Mouse (Mus musculus) regulatory T cell (primary cell): ENCODE results near the gene Mcm5.

Experiments
- in situ Hi-C: fragments of 300-600 bp; cut with MboI, MseI; formaldehyde crosslinking; loops from one replicate; pipeline ENCODE4 v1.15.1; 2025; ENCODE audit warnings: high pct_unique_total_duplicates

Gene Mcm5

DNA sequence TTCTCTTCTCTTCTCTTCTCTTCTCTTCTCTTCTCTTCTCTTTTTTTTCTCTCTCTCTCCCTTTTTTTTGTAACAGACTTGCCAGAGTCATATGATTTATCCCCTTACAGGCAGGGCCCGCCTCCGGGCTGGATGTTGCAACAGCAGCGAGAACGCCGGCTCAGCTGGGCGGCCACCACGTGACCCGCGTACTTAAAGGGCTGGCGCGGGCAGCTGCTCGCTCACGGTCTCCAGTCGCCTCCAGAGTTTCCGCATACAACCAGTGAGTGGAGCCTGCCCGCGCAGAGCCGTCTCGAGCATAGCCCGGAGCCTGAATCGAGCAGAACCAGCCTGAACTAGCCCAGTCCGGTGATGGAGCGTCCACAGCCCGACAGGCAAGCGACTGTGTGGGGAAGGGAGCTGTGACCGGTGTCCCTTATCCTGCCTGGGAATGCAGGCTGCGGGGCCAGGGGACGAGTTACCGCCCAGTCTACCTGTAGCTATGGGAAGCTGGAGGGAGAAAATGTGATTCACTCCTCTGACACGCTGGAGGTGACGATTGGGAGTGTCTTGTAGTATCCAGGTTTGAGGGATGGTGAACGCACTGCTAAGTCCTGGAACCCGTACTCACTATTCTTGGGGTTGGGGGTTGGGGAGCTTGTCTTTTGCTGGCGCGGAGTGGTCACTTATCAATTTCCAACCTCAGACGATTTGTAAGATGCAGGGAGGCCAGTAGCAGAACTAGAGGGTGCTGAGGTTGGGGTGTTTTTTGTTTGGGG, 15.8 kb upstream of the Mcm5 start, which contains the start of gene Hmox1:
Gene Hmox1 (plus strand): TSS at position 223 of the 758 bp plus-strand sequence.
- in situ Hi-C loops = no loop called here

- in situ Hi-C loops = no loop called here
Observed at GRCm38 (mm10) chr8:75102956-75103355, 6.4 kb upstream of the Mcm5 start.

GRCm38 (mm10) chr8:75103376-75103878, 5.9 kb upstream of the Mcm5 start:
- in situ Hi-C loops = no loop called here

GRCm38 (mm10) chr8:75108527-75109235, 688 bp upstream of the Mcm5 start:
- in situ Hi-C loops = no loop called here

GRCm38 (mm10) chr8:75110093-75110492, 724 bp downstream of the Mcm5 start:
- in situ Hi-C loops = no loop called here

DNA sequence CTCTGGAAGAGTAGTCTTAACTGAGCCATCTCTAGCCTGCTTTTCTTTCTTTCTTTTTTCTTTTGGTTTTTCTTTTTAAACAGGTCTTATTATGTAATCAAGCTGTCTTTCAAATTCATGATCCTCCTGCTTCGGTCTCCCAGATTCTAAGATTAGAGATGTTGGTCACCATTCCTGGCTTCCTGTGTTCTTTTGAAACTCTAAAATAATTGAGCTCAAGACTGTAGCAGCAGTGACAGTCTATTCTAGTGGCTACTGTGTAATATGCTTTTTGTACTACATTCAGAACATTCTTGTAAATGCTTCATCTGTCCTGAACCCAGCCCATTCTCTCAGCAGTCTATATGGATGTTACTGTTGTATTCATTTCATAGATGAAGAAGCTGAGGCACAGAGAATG, 9.1 kb downstream of the Mcm5 start:
- in situ Hi-C loops = no loop called here

DNA sequence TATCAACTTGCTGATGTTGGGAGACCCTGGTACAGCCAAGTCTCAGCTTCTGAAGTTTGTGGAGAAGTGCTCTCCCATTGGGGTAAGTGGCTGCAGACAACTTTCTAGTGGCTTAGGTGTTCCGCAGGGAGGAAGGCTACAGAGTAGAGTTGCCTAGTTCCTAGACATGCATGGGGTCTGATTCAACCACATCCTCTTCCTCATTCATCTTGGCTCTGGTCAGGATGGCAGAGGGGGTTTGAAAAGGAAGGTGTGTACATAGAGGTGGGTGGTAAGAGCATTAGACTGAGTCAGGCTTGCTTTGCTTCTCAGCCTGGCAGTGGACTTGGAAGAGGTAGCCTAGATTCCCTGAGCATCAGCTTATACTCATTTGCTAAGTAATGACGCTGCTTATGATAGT, 9.9 kb downstream of the Mcm5 start:
- in situ Hi-C loops = no loop called here

DNA sequence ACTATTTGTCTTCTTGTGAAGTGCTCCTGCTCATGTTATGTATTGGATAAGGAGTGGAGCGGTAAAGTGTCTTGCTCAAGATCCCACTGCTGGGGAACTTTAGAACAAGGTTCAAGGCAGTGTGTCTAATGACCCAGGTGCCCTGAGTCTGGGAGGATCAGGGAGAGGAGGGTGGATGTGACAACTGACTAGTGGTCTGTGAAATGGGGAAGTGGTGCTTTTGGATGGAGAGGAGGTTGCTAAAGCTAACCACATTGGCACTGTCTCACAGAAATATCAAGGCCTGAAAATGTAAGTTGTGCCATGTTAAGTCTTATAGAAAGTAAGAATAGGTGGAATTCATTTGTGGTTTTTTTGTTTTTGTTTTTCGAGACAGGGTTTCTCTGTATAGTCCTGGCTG, 10.4 kb downstream of the Mcm5 start:
- in situ Hi-C loops = no loop called here

DNA sequence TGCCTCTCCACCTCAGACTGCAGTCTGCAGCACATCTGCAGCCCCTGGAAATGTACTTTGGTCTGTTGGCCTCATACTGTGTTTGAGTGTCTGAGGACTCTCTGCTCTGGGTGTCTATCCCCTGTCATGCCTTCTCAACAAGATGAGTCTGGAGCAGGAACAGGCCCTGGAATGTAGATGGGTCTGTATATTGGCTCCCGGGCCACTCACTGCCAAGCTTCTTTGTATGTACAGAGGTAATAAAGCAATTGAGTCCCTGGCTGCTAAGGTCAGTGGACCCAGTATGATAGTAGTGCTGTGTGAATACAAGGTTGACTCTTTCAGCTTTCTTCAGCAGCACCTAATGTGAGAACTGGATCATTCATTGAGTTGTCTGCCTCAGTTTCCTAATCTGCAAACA, 18.0 kb downstream of the Mcm5 start:
- in situ Hi-C loops = no loop called here

DNA sequence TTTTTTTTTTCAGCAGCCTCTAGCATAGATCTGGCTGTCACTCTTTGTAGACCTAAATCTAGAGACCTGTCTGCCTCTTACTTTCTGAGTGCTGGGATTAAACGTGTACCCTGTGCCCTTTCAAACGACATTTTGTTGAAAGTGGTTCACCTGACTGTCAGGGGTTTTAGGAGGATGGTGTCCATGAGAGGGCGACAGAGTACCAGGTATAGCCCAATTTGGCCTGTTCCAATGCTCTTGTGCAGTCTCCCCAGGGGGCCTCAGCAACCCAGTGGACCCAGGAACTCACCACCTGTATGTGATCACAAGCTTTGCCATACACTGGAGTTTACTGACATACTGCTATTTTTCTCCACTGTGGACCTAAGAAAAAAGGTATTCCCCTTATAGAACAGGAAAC, 23.1 kb downstream of the Mcm5 start:
- in situ Hi-C loops = loop anchor here (10.0 kb wide), 1 partner anchor 92 kb away; no protein-coding TSS in a partner anchor

DNA sequence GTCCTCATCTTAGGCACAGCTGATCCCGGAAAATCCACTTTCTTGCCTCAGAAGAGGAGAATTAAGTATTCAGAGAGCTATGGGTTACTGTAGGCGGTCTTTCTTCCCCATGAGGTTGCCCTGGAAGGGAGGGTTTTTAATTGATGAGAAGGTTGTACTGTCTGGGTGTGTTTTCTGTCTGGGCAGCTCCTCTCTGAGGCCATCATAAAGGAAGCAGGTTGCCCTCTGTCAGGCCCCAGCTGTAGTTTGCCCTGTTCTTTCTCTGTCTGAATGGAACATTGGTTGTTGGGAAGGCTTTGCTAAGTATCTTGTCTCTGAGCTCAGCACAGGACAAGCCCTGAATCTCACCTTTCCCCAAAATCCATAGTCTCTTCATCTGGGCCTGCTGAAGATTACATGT, 24.0 kb downstream of the Mcm5 start:
- in situ Hi-C loops = loop anchor here (10.0 kb wide), 1 partner anchor 91 kb away; no protein-coding TSS in a partner anchor

GRCm38 (mm10) chr8:75134603-75135391, 25.4 kb downstream of the Mcm5 start:
- in situ Hi-C loops = loop anchor here (10.0 kb wide), 1 partner anchor 90 kb away; no protein-coding TSS in a partner anchor

DNA sequence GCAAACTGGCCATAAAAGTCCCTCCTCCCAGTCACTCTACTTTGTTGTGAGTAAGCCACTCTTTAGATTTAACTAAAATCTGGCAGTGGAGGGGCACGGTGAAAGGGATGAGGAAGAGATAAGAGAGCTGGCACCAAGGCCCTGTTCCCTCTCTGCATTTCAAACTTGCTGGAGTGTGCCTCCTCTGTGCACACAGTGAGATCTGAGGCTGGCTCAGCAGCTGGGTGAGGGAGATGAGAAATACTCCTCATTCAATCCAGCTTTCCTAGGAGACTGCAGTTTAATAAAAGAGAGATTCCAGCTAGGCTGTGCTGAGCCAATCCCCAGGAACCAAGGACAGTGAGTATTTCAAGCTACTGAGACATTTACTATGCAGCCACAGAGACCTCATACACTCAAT, 26.4 kb downstream of the Mcm5 start:
- in situ Hi-C loops = loop anchor here (10.0 kb wide), 1 partner anchor 89 kb away; no protein-coding TSS in a partner anchor

- in situ Hi-C loops = loop anchor here (10.0 kb wide), 1 partner anchor 89 kb away; no protein-coding TSS in a partner anchor
Observed at GRCm38 (mm10) chr8:75136256-75136655, 26.9 kb downstream of the Mcm5 start.

DNA sequence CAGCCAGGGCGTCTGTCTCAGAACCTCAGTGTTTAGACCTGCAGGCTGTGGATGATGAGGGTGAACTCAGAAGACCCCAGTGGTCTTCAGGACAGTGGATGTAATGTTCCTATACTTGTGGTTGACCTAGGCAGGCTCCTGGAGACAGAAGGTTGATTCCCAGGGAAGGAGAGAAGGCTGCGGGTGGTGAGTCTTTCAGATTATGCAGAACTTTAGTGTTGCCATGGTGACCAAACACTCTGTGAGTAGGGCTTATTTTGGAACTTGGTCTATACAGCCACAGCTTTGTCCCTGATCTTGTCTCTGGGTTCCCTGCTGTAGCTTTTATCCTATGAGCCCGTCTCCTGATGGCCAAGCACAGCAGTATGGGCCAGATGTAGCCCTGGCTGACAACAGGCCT, 28.2 kb downstream of the Mcm5 start:
- in situ Hi-C loops = loop anchor here (10.0 kb wide), 1 partner anchor 87 kb away; no protein-coding TSS in a partner anchor

DNA sequence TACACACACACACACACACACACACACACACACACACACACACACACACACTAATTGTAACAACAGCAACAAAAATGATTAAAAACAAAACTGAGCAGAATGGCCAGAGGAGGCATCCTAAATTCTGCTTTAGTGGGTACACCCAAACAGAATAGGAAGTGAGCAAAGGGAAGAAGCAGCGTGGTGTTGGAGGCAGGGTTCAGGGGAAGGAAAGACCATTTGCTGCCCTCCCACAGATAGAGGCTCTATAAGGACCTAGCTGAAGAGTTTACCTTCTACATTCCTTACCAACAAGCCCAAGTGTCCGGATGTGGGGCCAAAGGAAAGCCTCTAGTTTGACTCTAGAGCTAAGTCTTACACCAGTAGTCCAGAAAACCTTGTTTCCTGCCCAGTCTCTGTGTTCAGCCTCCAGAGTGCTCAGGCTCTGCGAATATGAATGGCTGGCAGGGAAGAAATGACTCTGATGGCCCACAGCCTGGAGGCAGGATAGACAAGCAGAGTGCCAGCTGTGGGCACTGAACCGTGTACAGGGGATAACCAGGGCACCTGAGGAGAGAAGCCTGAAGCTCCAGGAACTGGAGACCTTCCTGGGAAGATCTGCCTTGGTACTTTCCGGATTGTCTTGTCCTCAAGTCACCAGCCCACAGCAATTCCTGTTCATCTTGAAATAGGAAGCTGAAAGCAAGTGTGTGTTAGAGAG, 41.7 kb downstream of the Mcm5 start:
- in situ Hi-C loops = loop anchor here (5.0 kb wide), 1 partner anchor 51 kb away; no protein-coding TSS in a partner anchor

- in situ Hi-C loops = loop anchor here (5.0 kb wide), 1 partner anchor 51 kb away; no protein-coding TSS in a partner anchor
Observed at GRCm38 (mm10) chr8:75151743-75152142, 42.4 kb downstream of the Mcm5 start.

DNA sequence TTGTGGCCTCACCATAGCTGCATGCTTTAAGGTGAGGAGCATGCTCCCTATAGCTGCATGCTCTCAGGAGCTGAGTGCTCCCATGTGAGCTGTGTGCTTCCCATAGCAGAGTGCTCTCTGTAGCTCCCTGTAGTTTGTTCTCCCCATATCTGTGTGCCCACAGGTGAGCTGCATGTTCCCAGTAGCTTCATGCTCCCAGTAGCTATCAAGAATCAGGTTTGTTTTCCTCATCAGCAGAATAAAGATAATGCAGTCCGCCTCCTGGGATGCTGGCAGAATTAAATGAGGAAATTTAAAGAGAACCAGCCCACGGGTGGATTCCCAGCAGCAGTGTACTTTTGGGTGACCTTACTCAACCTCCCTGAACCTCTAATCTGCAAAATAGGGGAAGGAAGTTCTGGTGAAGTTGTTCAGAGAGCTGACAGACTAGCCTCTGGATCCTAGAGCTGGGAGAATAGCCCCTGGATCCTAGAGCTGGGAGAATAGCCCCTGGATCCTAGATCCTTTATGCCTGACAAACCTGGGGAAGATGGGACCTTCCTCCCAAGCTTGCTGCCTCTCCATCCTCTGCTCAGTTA, 43.2 kb downstream of the Mcm5 start:
- in situ Hi-C loops = loop anchor here (5.0 kb wide), 1 partner anchor 50 kb away; no protein-coding TSS in a partner anchor

- in situ Hi-C loops = loop anchor here (5.0 kb wide), 1 partner anchor 47 kb away; no protein-coding TSS in a partner anchor
Observed at GRCm38 (mm10) chr8:75154855-75155478, 45.6 kb downstream of the Mcm5 start.
